Mouse (Mus musculus) E14TG2a.4 (cell line): Measurements from ENCODE around the gene Disp1.

ENCODE experiments used
- CTCF ChIP-seq: conservative IDR thresholded peaks from 2 replicates; pipeline ENCODE4 v1.5.1; 2014; ENCODE audit warnings: low read length
- NANOG ChIP-seq: IDR thresholded peaks from 2 replicates; pipeline ENCODE4 v1.6.1; 2014; ENCODE audit warnings: borderline replicate concordance, low read length, mixed read lengths
- POU5F1 ChIP-seq: IDR thresholded peaks from 2 replicates; pipeline ENCODE4 v1.6.1; 2014; ENCODE audit warnings: low read length, borderline replicate concordance

- TF ChIP-seq CTCF = no peak
- no peak for TF ChIP-seq POU5F1
- TF ChIP-seq NANOG = no peak
Observed at GRCm38 (mm10) chr1:183154296-183155204, 66.8 kb downstream of the Disp1 start.
